Mouse (Mus musculus) skeletal muscle tissue, adult 2 months (tissue): ENCODE measurements at regions not wholly inside any gene's neighbourhood (a gene's known extent, or its start where the extent isn't known, plus 50 kb on each side); places are given as distances from the start of the nearest gene placed in this dataset.

Source experiments
- DNase-seq: peaks from one replicate; pipeline ENCODE4 v3.0.0-alpha.2; 2012; ENCODE audit warnings: low read depth, low spot score

- no peak for DNase-seq
Measured at GRCm38 (mm10) chr10:38288689-38289283, 532.8 kb downstream of the Rfpl4b start.

- no peak for DNase-seq
Measured at GRCm38 (mm10) chr10:38269136-38269535, 552.4 kb downstream of the Rfpl4b start.

GRCm38 (mm10) chr10:38265564-38265963 is 556.0 kb downstream of the Rfpl4b start:
- no peak for DNase-seq

GRCm38 (mm10) chr10:38246821-38247220 is 574.8 kb downstream of the Rfpl4b start:
- DNase-seq, result no peak
